Mouse (Mus musculus) frontal cortex, postnatal 10 days (tissue): ENCODE measurements at regions not wholly inside any gene's neighbourhood (a gene's known extent, or its start where the extent isn't known, plus 50 kb on each side); places are given as distances from the start of the nearest gene placed in this dataset.

ENCODE experiments used
- DNase-seq, 2 experiments: peaks; one replicate each; pipeline ENCODE4 v3.0.0; 2022; ENCODE audit warnings: low spot score in 2 of 2, mixed read lengths in 1 of 2

GRCm38 (mm10) chr1:169155484-169156459 lies 375.5 kb downstream of the Nuf2 start:
- DNase-seq, result peak; percentile 33 to 48

- DNase-seq, result no peak
Measured at GRCm38 (mm10) chr1:169142216-169142615, 389.0 kb downstream of the Nuf2 start.

GRCm38 (mm10) chr1:169140056-169140455 lies 391.2 kb downstream of the Nuf2 start:
- no peak for DNase-seq

GRCm38 (mm10) chr1:169139507-169139906 lies 391.8 kb downstream of the Nuf2 start:
- no peak for DNase-seq

GRCm38 (mm10) chr1:169139184-169139486 lies 392.1 kb downstream of the Nuf2 start:
- DNase-seq, result no peak

GRCm38 (mm10) chr1:169138404-169139183 lies 392.7 kb downstream of the Nuf2 start:
- DNase-seq, result no peak

- no peak for DNase-seq
Measured at GRCm38 (mm10) chr1:169135542-169135941, 395.7 kb downstream of the Nuf2 start.

GRCm38 (mm10) chr1:169103669-169104068 lies 427.6 kb downstream of the Nuf2 start:
- DNase-seq, result no peak

- no peak for DNase-seq
Measured at GRCm38 (mm10) chr1:169103113-169103512, 428.2 kb downstream of the Nuf2 start.

GRCm38 (mm10) chr1:169099221-169099620 lies 432.0 kb downstream of the Nuf2 start:
- no peak for DNase-seq

GRCm38 (mm10) chr1:169096737-169097136 lies 434.5 kb downstream of the Nuf2 start:
- no peak for DNase-seq

- peak; percentile 22 to 30 for DNase-seq
Measured at GRCm38 (mm10) chr1:169093602-169094354, 437.5 kb downstream of the Nuf2 start.

GRCm38 (mm10) chr1:169086032-169086431 lies 445.2 kb downstream of the Nuf2 start:
- DNase-seq, result no peak

GRCm38 (mm10) chr1:169080686-169081085 lies 450.6 kb downstream of the Nuf2 start:
- no peak for DNase-seq

- no peak for DNase-seq
Measured at GRCm38 (mm10) chr1:169077228-169077627, 454.0 kb downstream of the Nuf2 start.

GRCm38 (mm10) chr1:169076006-169076405 lies 455.3 kb downstream of the Nuf2 start:
- no peak for DNase-seq

GRCm38 (mm10) chr1:169071366-169071765 lies 459.9 kb downstream of the Nuf2 start:
- no peak for DNase-seq

GRCm38 (mm10) chr1:169069647-169070046 lies 461.6 kb downstream of the Nuf2 start:
- no peak for DNase-seq

GRCm38 (mm10) chr1:169066795-169067194 lies 464.5 kb downstream of the Nuf2 start:
- DNase-seq, result no peak

- DNase-seq, result peak in 1 of 2 experiments; percentile 9
Measured at GRCm38 (mm10) chr1:169060627-169061026, 470.6 kb downstream of the Nuf2 start.

GRCm38 (mm10) chr1:169060145-169060544 lies 471.1 kb downstream of the Nuf2 start:
- DNase-seq, result no peak

GRCm38 (mm10) chr1:169051863-169052257 lies 479.4 kb downstream of the Nuf2 start:
- no peak for DNase-seq
